Mouse (Mus musculus) regulatory T cell (primary cell): ENCODE measurements around the gene Lman1l.

Experiments
- in situ Hi-C: fragments of 300-600 bp; cut with MboI, MseI; formaldehyde crosslinking; loops from one replicate; pipeline ENCODE4 v1.15.1; 2025; ENCODE audit warnings: high pct_unique_total_duplicates

Gene Lman1l

DNA sequence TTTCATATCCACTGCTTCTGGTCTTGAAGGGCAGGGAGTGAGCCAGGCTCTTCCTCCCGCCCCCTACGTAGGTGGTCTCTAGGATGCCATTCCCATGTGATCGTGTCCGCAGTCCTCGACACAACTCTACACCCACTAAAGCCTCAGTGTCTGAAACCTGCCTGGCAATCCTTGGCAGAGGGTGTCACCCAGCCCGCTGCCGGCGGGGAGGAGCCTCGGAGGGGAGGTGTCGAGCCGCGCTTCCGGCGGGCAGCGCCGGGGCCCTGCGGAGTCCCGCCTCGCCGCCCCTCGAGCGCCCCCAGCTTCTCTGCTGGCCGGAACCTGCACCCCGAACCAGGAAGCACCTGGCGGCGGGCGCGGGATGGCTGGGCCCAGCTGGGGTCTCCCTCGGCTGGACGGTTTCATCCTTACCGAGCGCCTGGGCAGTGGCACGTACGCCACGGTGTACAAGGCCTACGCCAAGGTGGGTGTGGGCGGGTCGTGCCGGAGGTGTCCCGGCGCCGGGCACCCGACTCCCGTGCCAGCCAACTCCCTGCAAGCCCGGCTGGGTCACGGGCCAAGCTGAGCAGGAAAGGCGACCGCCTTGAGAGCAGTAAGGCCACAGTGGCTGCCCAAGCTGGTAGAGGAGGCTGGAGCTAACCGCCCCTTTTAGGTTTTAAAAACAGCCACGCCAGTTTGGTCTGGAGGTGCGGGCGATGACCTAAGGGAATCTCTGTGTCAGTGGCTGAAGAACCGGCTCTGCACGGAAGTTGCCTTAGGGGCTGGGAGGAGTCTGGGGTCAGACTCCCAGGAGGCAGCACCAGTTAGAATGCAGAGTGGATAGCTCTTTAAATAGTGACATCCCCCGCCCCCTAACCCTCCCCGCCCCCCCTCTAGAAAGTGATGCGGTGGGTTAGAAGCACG, 31.1 kb downstream of the Lman1l start, which contains the start of gene Ulk3:
Gene Ulk3, plus strand, starts transcription at position 229 of the 903 bp plus-strand sequence.
- in situ Hi-C loops: no loop called here

DNA sequence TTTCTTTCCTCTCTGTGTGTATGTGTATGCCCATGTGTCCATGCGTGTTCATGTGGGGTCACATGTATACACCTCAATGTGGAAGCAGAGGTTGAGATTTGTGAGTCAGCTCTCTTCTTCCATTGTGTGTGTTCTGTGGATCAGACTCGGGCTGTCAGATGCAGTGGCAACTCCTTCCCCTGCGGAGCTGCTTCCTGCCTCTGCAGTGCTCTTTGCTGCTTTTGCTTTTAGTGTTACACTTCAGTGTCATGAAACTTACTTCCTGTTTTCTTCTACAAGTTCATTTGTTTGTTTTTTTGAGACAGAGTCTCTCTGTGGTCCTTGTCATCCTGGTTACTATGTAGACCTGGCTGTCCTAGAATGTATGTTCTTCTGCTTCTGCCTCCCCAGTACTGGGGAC, 35.6 kb downstream of the Lman1l start:
- in situ Hi-C loops: no loop called here

DNA sequence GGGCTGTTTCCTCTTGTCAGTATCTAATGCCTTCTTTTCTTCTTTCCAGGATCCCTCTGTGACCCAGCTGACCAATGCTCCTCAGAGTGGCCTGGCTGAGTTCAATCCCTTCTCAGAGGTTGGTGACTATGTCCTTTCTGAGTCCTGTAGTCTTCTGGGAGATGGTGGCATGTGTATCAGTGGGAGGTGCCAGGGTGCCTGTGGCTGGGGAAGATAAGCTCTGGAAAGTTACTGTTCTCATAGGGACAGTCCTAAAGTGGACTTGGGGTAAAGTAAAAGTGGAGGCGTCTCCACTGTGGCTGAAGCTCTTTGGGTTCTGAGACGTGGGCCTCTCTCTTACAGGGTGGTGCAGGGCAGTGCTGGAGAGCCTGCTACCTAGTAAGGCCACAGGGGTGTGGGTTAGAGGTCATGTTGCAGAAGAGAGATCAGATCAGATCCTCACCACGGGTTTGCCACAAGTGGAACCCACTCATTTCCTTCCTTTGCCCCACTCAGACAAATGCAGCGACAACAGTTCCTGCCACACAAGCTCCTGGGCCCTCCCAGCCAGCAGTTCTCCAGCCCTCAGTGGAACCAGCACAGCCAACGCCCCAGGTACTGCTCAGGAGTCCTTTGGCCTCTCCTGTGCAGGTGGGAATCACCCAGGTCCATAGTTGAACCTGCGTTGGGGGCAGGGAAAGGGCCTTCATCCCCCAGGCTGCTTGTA, 43.3 kb downstream of the Lman1l start:
- in situ Hi-C loops: no loop called here

DNA sequence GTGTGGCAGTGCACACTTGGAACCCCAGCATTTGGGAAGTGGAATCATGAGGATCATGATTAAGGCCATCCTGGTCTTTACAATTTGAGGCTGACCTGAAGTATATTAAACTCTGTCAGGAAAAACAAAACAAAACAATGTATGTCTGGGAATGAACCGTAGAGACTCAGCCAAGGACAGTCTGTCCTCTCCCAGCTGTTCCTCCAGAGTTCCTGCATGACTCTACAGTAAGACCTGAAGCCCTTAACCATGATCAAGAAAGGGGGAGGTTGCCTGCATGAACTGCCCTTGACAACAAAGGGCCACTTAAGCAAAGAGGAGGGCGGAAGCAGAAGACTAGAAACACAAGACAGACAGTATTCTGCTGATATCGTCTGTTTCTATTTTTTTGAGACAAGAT, 45.0 kb downstream of the Lman1l start:
- in situ Hi-C loops: no loop called here

DNA sequence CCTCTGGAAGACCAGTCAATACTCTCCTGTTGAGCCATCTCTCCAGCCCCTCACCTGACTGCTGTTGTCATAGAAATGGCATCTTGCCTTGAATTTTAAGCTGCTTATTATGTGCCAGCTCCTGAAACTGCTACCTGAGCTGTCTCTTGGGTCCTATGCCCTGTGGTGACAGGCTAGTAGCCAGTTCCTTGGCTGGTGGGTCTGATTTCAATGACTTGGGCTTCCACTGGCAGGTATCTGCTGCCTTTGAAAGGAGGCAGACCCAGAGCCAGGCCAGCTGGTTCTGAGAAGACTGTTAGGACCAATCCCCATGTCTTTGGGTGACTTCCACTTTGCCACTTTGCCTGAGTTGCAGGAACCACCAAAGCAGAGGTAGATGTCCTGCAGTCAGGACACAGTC, 46.2 kb downstream of the Lman1l start:
- in situ Hi-C loops: no loop called here

DNA sequence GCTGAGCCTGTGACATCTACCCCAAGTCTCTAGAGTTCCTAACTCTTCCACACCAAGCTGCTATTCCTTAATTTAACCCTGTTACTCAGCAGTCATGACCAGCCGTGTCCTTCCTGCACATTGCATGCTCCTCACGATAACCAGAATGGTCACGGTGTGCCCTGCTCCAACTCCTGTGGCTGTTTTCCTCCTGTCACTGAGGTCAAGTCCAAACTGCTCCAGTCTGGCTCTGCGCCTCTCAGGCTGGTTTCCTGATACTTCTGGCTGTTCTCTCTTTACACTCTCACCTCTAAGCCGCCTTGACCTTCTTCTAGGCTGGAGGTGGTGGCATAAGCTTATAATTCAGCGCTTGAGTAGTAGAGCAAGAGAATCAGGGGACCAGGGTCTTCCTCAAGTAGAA, 52.1 kb downstream of the Lman1l start:
- in situ Hi-C loops: no loop called here

DNA sequence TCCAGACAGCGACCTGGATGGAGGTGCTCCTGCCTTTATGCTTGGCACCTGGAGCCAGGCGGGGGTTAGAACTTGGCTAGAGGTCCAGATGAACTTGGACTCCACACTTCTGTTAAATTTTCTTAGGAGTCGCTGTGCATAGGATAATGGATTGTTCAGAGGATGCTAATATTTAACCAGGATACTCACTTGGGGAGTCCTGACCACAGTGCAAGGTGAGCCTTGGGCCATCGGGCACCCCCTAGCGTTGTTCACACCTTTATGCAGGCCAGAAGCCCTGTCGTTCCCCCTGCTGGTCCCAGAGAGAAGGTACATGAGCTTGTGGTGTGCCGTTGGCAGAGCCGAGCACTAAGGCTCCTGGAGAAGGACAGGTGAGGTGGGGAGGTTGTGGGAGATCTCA, 53.7 kb downstream of the Lman1l start:
- in situ Hi-C loops: no loop called here

DNA sequence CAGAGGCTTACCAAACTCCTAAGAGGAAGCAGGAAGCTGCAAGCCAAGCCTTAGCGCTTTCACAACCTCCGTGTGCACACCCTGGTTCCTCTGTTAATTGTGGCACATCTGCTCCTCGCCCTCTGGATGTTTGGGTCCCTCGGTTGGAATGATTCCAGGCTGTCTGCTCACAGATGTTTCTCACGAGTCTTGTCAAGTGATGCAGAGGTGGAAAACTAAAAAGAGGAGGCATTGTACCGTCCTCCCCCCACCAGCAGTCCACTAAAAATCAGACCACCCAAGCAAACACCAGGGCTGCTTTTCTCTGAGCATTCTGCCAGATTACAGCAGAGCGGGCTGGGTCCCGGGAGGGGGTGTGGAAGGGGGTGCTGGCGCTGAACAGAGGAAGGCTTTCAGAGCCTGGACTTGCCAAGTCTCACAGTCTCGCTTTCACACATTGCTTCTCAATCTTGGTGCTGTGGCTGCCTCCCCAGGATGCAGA, 54.8 kb downstream of the Lman1l start:
- in situ Hi-C loops: no loop called here

DNA sequence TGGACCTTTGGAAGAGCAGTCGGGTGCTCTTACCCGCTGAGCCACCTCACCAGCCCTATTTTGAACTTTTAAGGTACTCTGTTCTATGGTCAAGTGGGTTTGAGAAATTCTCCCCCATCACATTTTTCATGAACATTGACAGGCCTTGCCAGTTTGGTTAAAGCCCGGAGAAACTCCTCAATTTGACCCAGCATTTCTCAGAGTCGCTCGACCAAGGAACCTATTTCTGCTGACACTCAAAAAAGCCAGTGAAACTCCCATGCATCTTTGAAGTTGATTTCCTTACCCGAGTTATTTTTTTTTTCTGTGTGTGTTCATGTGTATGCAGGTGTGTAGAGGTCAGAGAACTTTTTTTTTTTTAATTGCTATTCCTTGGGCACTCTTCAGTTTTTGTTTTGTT, 56.0 kb downstream of the Lman1l start:
- in situ Hi-C loops: no loop called here

DNA sequence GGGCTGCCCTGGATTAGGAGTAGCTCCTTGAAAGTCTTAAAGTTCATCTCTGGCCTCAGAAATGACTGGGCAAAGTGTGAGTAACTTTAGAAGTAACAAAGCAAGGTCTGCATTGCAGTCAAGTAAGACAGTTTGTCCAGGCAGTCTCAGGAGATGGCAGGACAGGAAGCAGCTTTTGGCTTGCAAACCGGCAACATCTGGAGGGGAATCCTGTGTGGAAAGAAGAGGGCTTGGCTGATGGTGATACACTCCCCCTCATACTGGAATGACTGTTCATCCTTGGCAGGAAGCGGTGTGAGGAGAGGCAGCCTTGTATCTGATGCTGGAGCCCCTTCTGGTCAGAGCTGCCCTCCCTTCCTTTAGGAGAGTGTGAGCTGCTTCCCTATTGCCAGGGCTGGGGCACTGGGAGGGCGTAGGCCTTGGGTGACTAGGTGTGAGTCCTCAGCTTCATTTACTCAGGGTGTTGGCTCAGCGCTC, 57.6 kb downstream of the Lman1l start:
- in situ Hi-C loops: no loop called here

DNA sequence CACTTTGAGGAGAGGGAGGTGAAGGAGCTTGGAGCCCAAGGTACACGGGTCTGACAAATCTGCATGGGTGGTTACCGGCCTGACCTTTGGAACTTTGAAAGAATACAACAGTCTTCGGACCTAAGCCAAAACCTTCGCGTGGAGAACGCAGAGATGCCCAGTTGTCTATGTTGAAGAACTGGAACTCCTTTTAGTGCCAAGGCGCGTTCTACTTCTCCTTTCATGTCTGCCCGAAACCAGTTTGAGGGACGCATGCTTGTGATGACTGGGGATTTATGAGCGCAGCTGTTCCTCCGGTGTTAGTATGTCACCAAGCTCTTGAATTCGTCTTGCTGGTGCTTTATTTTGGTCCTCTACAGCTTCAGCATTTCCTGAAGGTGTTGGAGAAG, 58.9 kb downstream of the Lman1l start:
- in situ Hi-C loops: no loop called here

DNA sequence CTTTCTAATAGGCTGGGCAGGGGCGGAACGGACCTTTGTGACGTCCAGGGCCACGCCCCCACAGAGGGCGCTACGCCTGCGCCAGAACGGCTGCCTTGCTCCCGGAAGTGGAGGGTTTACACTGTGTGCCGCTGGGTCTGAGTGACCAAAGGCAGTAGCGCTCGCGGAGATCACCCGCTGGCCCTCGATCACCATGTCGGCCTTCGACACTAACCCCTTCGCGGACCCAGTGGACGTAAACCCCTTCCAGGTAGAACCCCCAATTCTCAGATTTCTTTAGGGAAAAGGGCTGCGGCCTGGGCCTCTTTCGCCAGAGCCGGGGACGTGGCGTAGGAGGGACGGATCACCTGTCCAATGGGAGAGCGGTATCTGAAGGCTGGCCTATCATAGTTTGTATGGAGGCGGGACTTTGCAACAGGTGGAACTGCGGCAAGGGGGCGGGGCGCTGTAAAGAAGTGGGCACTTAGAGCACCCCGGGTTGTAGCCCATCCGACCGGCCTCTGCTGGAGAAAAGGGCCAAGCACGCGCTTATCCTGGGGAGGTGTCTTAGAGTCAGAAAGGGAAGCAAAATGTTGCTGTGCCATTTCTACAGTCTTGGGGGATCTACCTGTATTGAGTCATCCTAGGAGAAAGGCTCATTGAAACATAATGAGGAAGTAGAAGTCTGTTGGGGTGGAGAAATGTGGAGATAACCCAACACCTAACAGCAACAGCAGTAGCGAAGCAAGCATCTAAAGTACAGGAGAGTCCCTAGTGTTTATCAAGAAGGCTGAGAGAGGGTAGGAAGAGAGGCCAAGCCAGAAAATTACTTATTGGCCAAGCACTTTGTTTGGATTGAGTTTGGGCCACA, 59.5 kb downstream of the Lman1l start, which contains the start of gene Scamp2:
Gene Scamp2, plus strand, starts transcription at position 83 of the 850 bp plus-strand sequence.
- in situ Hi-C loops: no loop called here

DNA sequence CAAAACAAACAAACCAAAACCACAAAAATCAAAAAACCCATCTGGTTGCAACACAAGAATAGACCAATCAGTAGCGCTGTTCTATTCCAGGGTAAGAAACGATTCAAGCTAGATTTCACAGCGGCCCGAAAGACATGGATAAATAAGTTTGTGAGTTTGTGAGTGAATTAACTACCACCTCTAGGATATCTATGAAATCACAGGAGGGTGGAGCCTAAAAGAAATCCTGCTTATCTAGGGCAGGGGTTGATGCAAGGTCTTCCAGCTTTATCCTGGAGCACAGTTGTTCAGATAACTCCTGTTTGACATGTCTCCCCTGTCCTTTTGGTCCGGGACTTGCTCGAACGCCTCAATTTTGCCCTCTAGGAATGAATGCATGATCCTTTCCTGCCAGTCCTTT, 60.3 kb downstream of the Lman1l start:
- in situ Hi-C loops: no loop called here

DNA sequence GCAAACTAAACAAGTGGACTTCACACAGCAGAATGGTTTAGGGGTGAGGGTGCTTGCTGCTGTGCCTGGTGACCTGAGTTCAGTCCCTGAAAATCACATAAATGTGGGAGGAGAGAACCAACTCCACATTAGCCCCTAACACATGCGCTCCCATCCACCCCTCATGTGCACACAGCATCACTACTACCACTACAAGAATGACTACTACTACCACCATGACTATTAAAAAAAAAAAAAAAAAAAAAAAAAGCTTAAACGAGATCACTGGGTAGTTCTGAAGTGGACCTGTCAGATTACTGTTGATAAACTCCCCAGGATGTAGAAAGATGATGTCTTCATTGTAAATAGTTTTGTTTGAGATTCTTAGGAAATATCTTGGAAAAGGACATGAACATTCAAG, 61.0 kb downstream of the Lman1l start:
- in situ Hi-C loops: no loop called here

DNA sequence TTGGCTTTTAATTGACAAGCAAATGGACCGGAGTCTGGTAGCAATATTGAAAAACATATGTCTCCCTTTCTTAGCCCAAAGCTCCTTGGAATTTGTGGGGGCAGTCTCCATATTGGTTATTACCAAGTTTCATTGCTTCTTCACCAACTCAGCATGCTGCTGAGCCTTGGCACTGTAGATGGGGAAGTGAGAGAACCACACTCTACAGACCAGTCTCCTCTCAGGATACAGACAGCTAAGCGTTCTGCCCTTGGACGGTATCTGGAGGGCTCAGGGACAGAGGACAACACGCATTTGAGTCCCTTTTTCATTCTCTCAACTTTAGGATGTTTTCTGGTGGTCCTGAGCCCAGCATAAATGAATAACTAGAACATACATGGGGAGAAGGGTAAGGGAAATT, 61.9 kb downstream of the Lman1l start:
- in situ Hi-C loops: no loop called here

DNA sequence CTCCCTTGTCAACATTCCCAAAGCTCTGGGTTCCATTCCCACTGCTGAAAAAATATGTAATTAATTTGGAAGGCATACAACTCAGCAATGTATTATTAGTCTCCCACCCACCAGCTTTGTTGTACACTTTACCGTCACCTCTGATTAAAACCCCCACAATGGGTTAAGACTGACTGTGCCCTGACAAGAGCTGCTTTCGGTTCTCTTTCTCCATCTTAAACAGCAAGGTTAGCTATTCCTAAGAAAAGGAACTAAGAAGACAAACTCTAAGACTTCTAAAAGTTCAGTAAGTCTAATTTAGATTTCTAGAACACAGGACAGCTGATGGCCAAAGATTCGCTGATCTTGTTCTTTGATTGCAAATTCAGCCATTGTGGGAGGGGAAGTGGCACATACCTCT, 63.4 kb downstream of the Lman1l start:
- in situ Hi-C loops: no loop called here
